Mouse (Mus musculus): ENCODE measurements around the gene Rdh8. TPM values are rescaled to one million over a fixed set of nuclear protein-coding genes. Genes with fewer than 3 reads are reported as not detected.

Gene Rdh8
- polyA plus RNA-seq, 1 experiment from 2014 or later, result not detected

- 7% methylated on average over 19 of the region's 19 CpGs for WGBS
- TF ChIP-seq CTCF (IDR thresholded peaks at IDR 0.05; ENCODE audit: low read depth) (no peak), EP300 (optimal IDR thresholded peaks at IDR 0.05) (no peak)
- Histone ChIP-seq H3K9me3 (ENCODE audit: control insufficient read depth, low read length) (no peaks in the 10 kb centered on the region), H3K4me2 (replicated peaks; ENCODE audit: low read depth) (no peak overlapping the region; the same call in 1 of the 2 replicates), H3K4me1 (replicated peaks; ENCODE audit: control insufficient read depth, insufficient read depth) (no peaks in the 10 kb centered on the region; the same call in 1 of the 2 replicates), H3K27me3 (ENCODE audit: control insufficient read depth, insufficient read depth, low read length) (no peaks in the 10 kb centered on the region), H3K27ac (replicated peaks) (no peak overlapping the region), H3K4me3 (ENCODE audit: low read depth, low read length) (no peak overlapping the region), H3K36me3 (ENCODE audit: control insufficient read depth, insufficient read depth, low read length) (no peaks in the 10 kb centered on the region), H3K9ac (ENCODE audit: low read length) (no peak overlapping the region)
- ATAC-seq (ENCODE audit: low FRiP score, low TSS enrichment), result 0 out of 2 replicates have a peak, but pooled peaks have one; percentile 13
- DNase-seq (ENCODE audit: low spot score), result peak; percentile 56
Observed at GRCm38 (mm10) chr9:20812537-20813271, 5.6 kb upstream of the Rdh8 start.

GRCm38 (mm10) chr9:20814521-20815272, 3.6 kb upstream of the Rdh8 start, which contains the start of gene Col5a3:
Gene Col5a3, minus strand, starts transcription at chr9:20815067.
- 5% methylated on average over 29 of the region's 29 CpGs for WGBS
- peak; percentile 79 for ATAC-seq (ENCODE audit: low FRiP score, low TSS enrichment)
- no peaks in the 10 kb centered on the region for H3K27me3 ChIP-seq (ENCODE audit: control insufficient read depth, insufficient read depth, low read length)
- TF ChIP-seq CTCF (IDR thresholded peaks at IDR 0.05; ENCODE audit: low read depth), result no peak
- TF ChIP-seq EP300 (optimal IDR thresholded peaks at IDR 0.05), result no peak
- H3K9me3 ChIP-seq (ENCODE audit: control insufficient read depth, low read length), result no peaks in the 10 kb centered on the region
- H3K9ac ChIP-seq (ENCODE audit: low read length), result no peak within 1 kb of the TSS
- H3K36me3 ChIP-seq (ENCODE audit: control insufficient read depth, insufficient read depth, low read length), result no peaks in the 10 kb centered on the region
- peak within 1 kb of the TSS; percentile 23; the same call in 1 of the 2 replicates for H3K4me3 ChIP-seq (ENCODE audit: low read depth, low read length)
- H3K4me2 ChIP-seq (replicated peaks; ENCODE audit: low read depth), result peak within 1 kb of the TSS; percentile 42
- peak; percentile 59 for DNase-seq (ENCODE audit: low spot score)
- H3K4me1 ChIP-seq (replicated peaks; ENCODE audit: control insufficient read depth, insufficient read depth), result no peaks in the 10 kb centered on the region; the same call in 1 of the 2 replicates
- no peak within 1 kb of the TSS for H3K27ac ChIP-seq (replicated peaks)

DNA sequence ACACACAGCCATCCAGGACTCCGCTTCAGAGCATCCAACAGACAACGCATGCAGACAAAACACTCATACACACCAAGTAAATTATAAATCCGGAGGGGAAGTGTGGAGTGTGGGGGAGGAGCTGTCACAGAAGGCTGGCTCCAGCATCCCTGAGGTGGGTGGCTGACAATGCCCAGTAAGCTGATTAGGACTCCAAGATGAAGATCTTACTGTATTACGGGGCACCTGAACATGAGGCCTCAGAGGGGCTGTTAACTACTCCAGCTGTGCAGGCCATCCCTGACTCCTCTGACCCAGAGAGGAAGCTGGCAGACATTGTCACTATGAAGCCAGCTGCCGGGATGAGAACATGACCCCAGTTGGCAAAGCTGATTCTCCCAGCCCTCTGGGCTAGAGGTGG, 1.7 kb downstream of the Rdh8 start:
- H3K4me2 ChIP-seq (replicated peaks; ENCODE audit: low read depth), result no peak overlapping the region
- H3K4me3 ChIP-seq (ENCODE audit: low read depth, low read length), result no peak overlapping the region
- H3K27me3 ChIP-seq (ENCODE audit: control insufficient read depth, insufficient read depth, low read length), result no peaks in the 10 kb centered on the region
- no peak overlapping the region for H3K27ac ChIP-seq (replicated peaks)
- H3K36me3 ChIP-seq (ENCODE audit: control insufficient read depth, insufficient read depth, low read length), result no peaks in the 10 kb centered on the region
- no peak for ATAC-seq (ENCODE audit: low FRiP score, low TSS enrichment)
- no peak for DNase-seq (ENCODE audit: low spot score)
- H3K9ac ChIP-seq (ENCODE audit: low read length), result no peak overlapping the region
- TF ChIP-seq CTCF (IDR thresholded peaks at IDR 0.05; ENCODE audit: low read depth) (no peak), EP300 (optimal IDR thresholded peaks at IDR 0.05) (no peak)
- WGBS, result 76% methylated on average over 5 of the region's 5 CpGs
- H3K9me3 ChIP-seq (ENCODE audit: control insufficient read depth, low read length), result no peaks in the 10 kb centered on the region
- H3K4me1 ChIP-seq (replicated peaks; ENCODE audit: control insufficient read depth, insufficient read depth), result no peaks in the 10 kb centered on the region

GRCm38 (mm10) chr9:20822821-20823220, 4.5 kb downstream of the Rdh8 start:
- TF ChIP-seq EP300 (optimal IDR thresholded peaks at IDR 0.05) (no peak), CTCF (IDR thresholded peaks at IDR 0.05; ENCODE audit: low read depth) (no peak)
- WGBS, result 80% methylated on average over 3 of the region's 3 CpGs
- no peak for DNase-seq (ENCODE audit: low spot score)

GRCm38 (mm10) chr9:20825781-20826180, 7.5 kb downstream of the Rdh8 start:
- no peak for DNase-seq (ENCODE audit: low spot score)
- no peak overlapping the region for H3K4me2 ChIP-seq (replicated peaks; ENCODE audit: low read depth)
- no peak for TF ChIP-seq EP300 (optimal IDR thresholded peaks at IDR 0.05)
- TF ChIP-seq CTCF (IDR thresholded peaks at IDR 0.05; ENCODE audit: low read depth), result no peak
- H3K36me3 ChIP-seq (ENCODE audit: control insufficient read depth, insufficient read depth, low read length), result no peaks in the 10 kb centered on the region
- no peak overlapping the region for H3K4me3 ChIP-seq (ENCODE audit: low read depth, low read length)
- no peak overlapping the region for H3K27ac ChIP-seq (replicated peaks)
- WGBS, result 33% methylated on average over 5 of the region's 5 CpGs
- no peaks in the 10 kb centered on the region for H3K9me3 ChIP-seq (ENCODE audit: control insufficient read depth, low read length)
- H3K4me1 ChIP-seq (replicated peaks; ENCODE audit: control insufficient read depth, insufficient read depth), result peaks cover 3% of the 10 kb centered on the region; the same call in 1 of the 2 replicates
- peak; percentile 67; the same call in 1 of the 2 replicates for ATAC-seq (ENCODE audit: low FRiP score, low TSS enrichment)
- no peaks in the 10 kb centered on the region for H3K27me3 ChIP-seq (ENCODE audit: control insufficient read depth, insufficient read depth, low read length)
- no peak overlapping the region for H3K9ac ChIP-seq (ENCODE audit: low read length)

More at GRCm38 (mm10) chr9:20822821-20823220, 4.5 kb downstream of the Rdh8 start:
- no peak overlapping the region for H3K4me3 ChIP-seq (ENCODE audit: low read depth, low read length)
- H3K27ac ChIP-seq (replicated peaks), result no peak overlapping the region
- ATAC-seq (ENCODE audit: low FRiP score, low TSS enrichment), result no peak
- no peaks in the 10 kb centered on the region for H3K36me3 ChIP-seq (ENCODE audit: control insufficient read depth, insufficient read depth, low read length)
- H3K4me1 ChIP-seq (replicated peaks; ENCODE audit: control insufficient read depth, insufficient read depth), result no peaks in the 10 kb centered on the region
- no peaks in the 10 kb centered on the region for H3K27me3 ChIP-seq (ENCODE audit: control insufficient read depth, insufficient read depth, low read length)
- H3K9ac ChIP-seq (ENCODE audit: low read length), result no peak overlapping the region
- H3K4me2 ChIP-seq (replicated peaks; ENCODE audit: low read depth), result no peak overlapping the region
- no peaks in the 10 kb centered on the region for H3K9me3 ChIP-seq (ENCODE audit: control insufficient read depth, low read length)

All from stomach, postnatal 0 days (tissue).